Mouse (Mus musculus) c-Kit-positive CD71-positive TER-119-positive erythroid progenitor cells, embryonic 14.5 days (primary cell): ENCODE results near the gene Ihh.

Experiments used
- DNase-seq: peaks from one replicate; pipeline ENCODE4 v3.0.0-alpha.2; 2013; ENCODE audit warnings: low spot score

The Ihh gene

GRCm38 (mm10) chr1:74951556-74952210, at the start of gene Ihh:
TSS of gene Ihh (minus strand) at chr1:74951672.
- DNase-seq: no peak

GRCm38 (mm10) chr1:75001183-75001582, 49.7 kb upstream of the Ihh start:
- DNase-seq: no peak

GRCm38 (mm10) chr1:75000496-75000895, 49.0 kb upstream of the Ihh start:
- peak; percentile 46 for DNase-seq

- no peak for DNase-seq
Observed at GRCm38 (mm10) chr1:74999173-74999572, 47.7 kb upstream of the Ihh start.

- no peak for DNase-seq
Observed at GRCm38 (mm10) chr1:74997231-74997630, 45.8 kb upstream of the Ihh start.

GRCm38 (mm10) chr1:74977001-74977400, 25.5 kb upstream of the Ihh start:
- no peak for DNase-seq

- DNase-seq: no peak
Observed at GRCm38 (mm10) chr1:74975936-74976335, 24.5 kb upstream of the Ihh start.

- DNase-seq: no peak
Observed at GRCm38 (mm10) chr1:74973590-74973989, 22.1 kb upstream of the Ihh start.

GRCm38 (mm10) chr1:74971353-74972050, 20.0 kb upstream of the Ihh start:
- no peak for DNase-seq

- DNase-seq: no peak
Observed at GRCm38 (mm10) chr1:74967962-74968580, 16.6 kb upstream of the Ihh start.

GRCm38 (mm10) chr1:74964494-74965215, 13.2 kb upstream of the Ihh start:
- peak; percentile 31 for DNase-seq

- no peak for DNase-seq
Observed at GRCm38 (mm10) chr1:74962853-74963227, 11.4 kb upstream of the Ihh start.

- DNase-seq: no peak
Observed at GRCm38 (mm10) chr1:74962126-74962852, 10.8 kb upstream of the Ihh start.

- no peak for DNase-seq
Observed at GRCm38 (mm10) chr1:74961722-74962121, 10.2 kb upstream of the Ihh start.

- DNase-seq: no peak
Observed at GRCm38 (mm10) chr1:74960059-74960458, 8.6 kb upstream of the Ihh start.

- DNase-seq: no peak
Observed at GRCm38 (mm10) chr1:74950576-74951490, 639 bp downstream of the Ihh start.

- no peak for DNase-seq
Observed at GRCm38 (mm10) chr1:74950066-74950465, 1.4 kb downstream of the Ihh start.

GRCm38 (mm10) chr1:74949666-74950050, 1.8 kb downstream of the Ihh start:
- DNase-seq: no peak

GRCm38 (mm10) chr1:74948784-74949665, 2.4 kb downstream of the Ihh start:
- DNase-seq: peak; percentile 13
